Mouse (Mus musculus) spleen, adult 2 months (tissue): ENCODE measurements around the gene Gpr84.

Experiments used
- CTCF ChIP-seq: fragments of 200-500 bp; IDR thresholded peaks from 2 replicates; pipeline ENCODE4 v1.5.1; 2011; ENCODE audit warnings: mild to moderate bottlenecking, inconsistent platforms; ENCODE audit not compliant: insufficient read depth, insufficient read length, insufficient replicate concordance; ENCODE audit errors: extremely low read depth
- POLR2A ChIP-seq: fragments of 200-500 bp; IDR thresholded peaks from 2 replicates; pipeline ENCODE4 v1.6.1; 2011; ENCODE audit warnings: low read depth, low read length, inconsistent platforms

DNA sequence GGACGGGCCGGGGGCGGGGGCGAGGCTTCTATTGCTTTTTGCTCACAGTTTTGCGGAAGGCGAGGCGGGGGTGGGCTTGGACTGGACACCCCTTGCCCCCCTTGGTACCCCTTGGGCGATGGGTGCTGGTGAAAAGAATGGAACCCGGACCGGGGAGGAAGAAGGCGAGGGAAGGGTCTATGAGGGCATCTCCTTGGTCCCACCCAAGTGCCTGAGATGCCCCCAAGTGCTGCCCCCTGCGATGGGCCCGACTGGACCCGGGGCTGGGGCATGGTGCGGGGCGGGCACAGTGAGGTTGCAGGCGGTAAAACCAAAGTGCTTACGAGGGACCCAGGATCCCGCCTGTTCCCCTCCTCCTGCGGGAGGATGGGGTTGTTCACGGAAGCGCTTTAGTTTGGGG lies 3.8 kb upstream of the Gpr84 start:
- TF ChIP-seq CTCF (no peak), POLR2A (no peak)
